Mouse (Mus musculus) limb, embryonic 11.5 days (tissue): ENCODE results near the gene Slc1a7. TPM values are rescaled to one million over a fixed set of nuclear protein-coding genes. Genes with fewer than 3 reads are reported as not detected.
A peak's percentile ranks its signal among the peaks of the same experiment; 100 is the strongest.

ENCODE experiments used
- ATAC-seq: fragments of 200-750 bp; cut with Nextera tagmentation; 2 replicates; pipeline ENCODE4 v1.8.0; 2017; ENCODE audit warnings: low read depth; ENCODE audit not compliant: insufficient number of reproducible peaks, low FRiP score, low TSS enrichment
- DNase-seq: peaks from one replicate; pipeline ENCODE4 v3.0.0-alpha.2; 2015; ENCODE audit warnings: low spot score
- H3K27ac ChIP-seq: fragments of 300-500 bp; sonication (generic); replicated peaks from 2 replicates; pipeline ENCODE4 v1.5.1; 2014; ENCODE audit warnings: low read depth, mild to moderate bottlenecking, low read length
- H3K27me3 ChIP-seq: fragments of 300-500 bp; sonication (generic); 2 replicates; pipeline ENCODE4 v1.6.1; 2014; ENCODE audit warnings: mild to moderate bottlenecking, low read length, mixed read lengths; ENCODE audit not compliant: control insufficient read depth, insufficient read depth
- H3K36me3 ChIP-seq: fragments of 300-500 bp; sonication (generic); 2 replicates; pipeline ENCODE4 v1.6.1; 2014; ENCODE audit warnings: mild to moderate bottlenecking, low read length, moderate library complexity, mixed read lengths; ENCODE audit not compliant: control insufficient read depth, insufficient read depth
- H3K4me1 ChIP-seq: fragments of 300-500 bp; sonication (generic); 2 replicates; pipeline ENCODE4 v1.6.1; 2014; ENCODE audit warnings: low read length, mixed read lengths; ENCODE audit not compliant: control insufficient read depth, insufficient read depth
- H3K4me2 ChIP-seq: fragments of 300-500 bp; sonication (generic); 2 replicates; pipeline ENCODE4 v1.6.1; 2014; ENCODE audit warnings: low read depth, mild to moderate bottlenecking, moderate library complexity; ENCODE audit not compliant: severe bottlenecking
- H3K4me3 ChIP-seq: fragments of 300-500 bp; sonication (generic); 2 replicates; pipeline ENCODE4 v1.5.1; 2014; ENCODE audit warnings: low read depth, low read length
- H3K9ac ChIP-seq: fragments of 300-500 bp; sonication (generic); 2 replicates; pipeline ENCODE4 v1.6.1; 2014; ENCODE audit warnings: mild to moderate bottlenecking, low read length
- H3K9me3 ChIP-seq: fragments of 300-500 bp; sonication (generic); 2 replicates; pipeline ENCODE4 v1.6.1; 2016; ENCODE audit warnings: low read length; ENCODE audit not compliant: control insufficient read depth
- WGBS: fragments of 180-500 bp; shearing (Covaris S2); extraction: QIAGEN DNeasy Blood & Tissue Kit; methylation state at CpG from one replicate; pipeline ENCODE4 v1.1.7; 2014; 5-methylcytosine and 5-hydroxymethylcytosine counted together
- polyA plus RNA-seq: library from polyadenylated mRNA; unstranded; fragments of >200 nt; fragmentation: Nextera tagmentation; extraction: Ambion mirVana; gene quantifications from 2 replicates; pipeline ENCODE4 v1.2.1, GENCODE M21; 2014

The Slc1a7 gene
- polyA plus RNA-seq, 1 experiment from 2014 or later: not detected

- ATAC-seq (no peak), DNase-seq (no peak)
- Histone ChIP-seq H3K4me1 (peaks cover 5% of the 10 kb centered on the region), H3K4me3 (no peak overlapping the region), H3K27ac (no peak overlapping the region), H3K36me3 (no peaks in the 10 kb centered on the region), H3K9me3 (no peaks in the 10 kb centered on the region), H3K27me3 (no peaks in the 10 kb centered on the region), H3K4me2 (no peak overlapping the region), H3K9ac (no peak overlapping the region)
- WGBS: 52% methylated on average over 14 of the region's 14 CpGs
These were observed 51.1 kb downstream of the Slc1a7 start for GRCm38 (mm10) chr4:108018961-108019921.

- DNase-seq (no peak), ATAC-seq (no peak)
- no peak overlapping the region for H3K27ac ChIP-seq
- H3K9me3 ChIP-seq: no peaks in the 10 kb centered on the region
- H3K4me1 ChIP-seq: peaks cover 2% of the 10 kb centered on the region
- WGBS: 90% methylated on average over 6 of the region's 6 CpGs
- H3K9ac ChIP-seq: no peak overlapping the region
- no peaks in the 10 kb centered on the region for H3K27me3 ChIP-seq
- H3K36me3 ChIP-seq: no peaks in the 10 kb centered on the region
- no peak overlapping the region for H3K4me2 ChIP-seq
- no peak overlapping the region for H3K4me3 ChIP-seq
These were observed 52.0 kb downstream of the Slc1a7 start for GRCm38 (mm10) chr4:108020178-108020577.

- 80% methylated on average over 4 of the region's 4 CpGs for WGBS
- H3K27ac ChIP-seq: no peak overlapping the region
- no peak overlapping the region for H3K9ac ChIP-seq
- no peak for ATAC-seq
- DNase-seq: no peak
- H3K4me2 ChIP-seq: no peak overlapping the region
- H3K4me1 ChIP-seq: no peaks in the 10 kb centered on the region; the same call in 1 of the 2 replicates
- no peaks in the 10 kb centered on the region for H3K9me3 ChIP-seq
- H3K4me3 ChIP-seq: no peak overlapping the region
- no peaks in the 10 kb centered on the region for H3K36me3 ChIP-seq
- no peaks in the 10 kb centered on the region for H3K27me3 ChIP-seq
These were observed 55.1 kb downstream of the Slc1a7 start for GRCm38 (mm10) chr4:108023186-108023585.

GRCm38 (mm10) chr4:108024641-108025040 lies 56.5 kb downstream of the Slc1a7 start:
- H3K27ac ChIP-seq: no peak overlapping the region
- WGBS: 71% methylated on average over 5 of the region's 5 CpGs
- H3K4me1 ChIP-seq: no peaks in the 10 kb centered on the region
- no peaks in the 10 kb centered on the region for H3K36me3 ChIP-seq
- no peak for DNase-seq
- H3K4me2 ChIP-seq: no peak overlapping the region
- no peak for ATAC-seq
- H3K27me3 ChIP-seq: no peaks in the 10 kb centered on the region; the same call in 1 of the 2 replicates
- H3K4me3 ChIP-seq: no peak overlapping the region
- H3K9me3 ChIP-seq: no peaks in the 10 kb centered on the region
- H3K9ac ChIP-seq: no peak overlapping the region

GRCm38 (mm10) chr4:108025269-108025668 lies 57.1 kb downstream of the Slc1a7 start:
- Histone ChIP-seq H3K9me3 (no peaks in the 10 kb centered on the region), H3K36me3 (no peaks in the 10 kb centered on the region), H3K4me3 (no peak overlapping the region), H3K4me1 (no peaks in the 10 kb centered on the region; the same call in 1 of the 2 replicates), H3K27me3 (peaks cover 5% of the 10 kb centered on the region; the same call in 1 of the 2 replicates), H3K9ac (no peak overlapping the region), H3K27ac (no peak overlapping the region), H3K4me2 (peak overlapping the region; percentile 17; the same call in 1 of the 2 replicates)
- no peak for ATAC-seq
- peak; percentile 33 for DNase-seq
- WGBS: 2% methylated on average over 10 of the region's 10 CpGs

- H3K4me2 ChIP-seq: no peak overlapping the region
- ATAC-seq (no peak), DNase-seq (no peak)
- H3K4me1 ChIP-seq: peaks cover 8% of the 10 kb centered on the region
- no peak overlapping the region for H3K4me3 ChIP-seq
- H3K27me3 ChIP-seq: peaks cover 14% of the 10 kb centered on the region
- H3K9ac ChIP-seq: no peak overlapping the region
- no peaks in the 10 kb centered on the region for H3K9me3 ChIP-seq
- H3K36me3 ChIP-seq: no peaks in the 10 kb centered on the region
- 42% methylated on average over 3 of the region's 3 CpGs for WGBS
- no peak overlapping the region for H3K27ac ChIP-seq
These were observed 58.1 kb downstream of the Slc1a7 start for GRCm38 (mm10) chr4:108026193-108026592.

- ATAC-seq: no peak
- Histone ChIP-seq H3K27ac (no peak overlapping the region), H3K27me3 (peaks cover 34% of the 10 kb centered on the region), H3K4me1 (peaks cover 17% of the 10 kb centered on the region), H3K36me3 (no peaks in the 10 kb centered on the region), H3K9me3 (no peaks in the 10 kb centered on the region), H3K9ac (peak overlapping the region; percentile 57), H3K4me3 (peak overlapping the region; percentile 55), H3K4me2 (peak overlapping the region; percentile 100)
- WGBS: 3% methylated on average over 22 of the region's 22 CpGs
- peak; percentile 42 for DNase-seq
These were observed 62.9 kb downstream of the Slc1a7 start for GRCm38 (mm10) chr4:108030888-108031501.

GRCm38 (mm10) chr4:108031502-108032351 lies 63.6 kb downstream of the Slc1a7 start:
- H3K9me3 ChIP-seq: no peaks in the 10 kb centered on the region
- H3K4me2 ChIP-seq: peak overlapping the region; percentile 100
- H3K9ac ChIP-seq: peak overlapping the region; percentile 57
- H3K27ac ChIP-seq: no peak overlapping the region
- peak overlapping the region; percentile 55 for H3K4me3 ChIP-seq
- H3K36me3 ChIP-seq: no peaks in the 10 kb centered on the region
- peaks cover 34% of the 10 kb centered on the region for H3K27me3 ChIP-seq
- peaks cover 17% of the 10 kb centered on the region for H3K4me1 ChIP-seq
- under 1% methylated on average over 72 of the region's 86 CpGs for WGBS
- peak; percentile 66 for DNase-seq
- ATAC-seq: peak; percentile 28; the same call in 1 of the 2 replicates
